Mouse (Mus musculus) WW6 (cell line): ENCODE results near the gene Fndc3b.

Experiments used
- DNase-seq: peaks from one replicate; pipeline ENCODE4 v3.0.0-alpha.2; 2013; ENCODE audit warnings: low read depth, low spot score

Fndc3b gene

GRCm38 (mm10) chr3:27670416-27670815, 40.7 kb downstream of the Fndc3b start:
- DNase-seq = no peak

- DNase-seq = no peak
These were observed 43.8 kb downstream of the Fndc3b start for GRCm38 (mm10) chr3:27667280-27667679.

GRCm38 (mm10) chr3:27665338-27665737, 45.8 kb downstream of the Fndc3b start:
- DNase-seq = peak; percentile 29

- no peak for DNase-seq
These were observed 47.9 kb downstream of the Fndc3b start for GRCm38 (mm10) chr3:27663221-27663620.

GRCm38 (mm10) chr3:27658198-27658763, 52.8 kb downstream of the Fndc3b start:
- DNase-seq = no peak

- peak; percentile 34 for DNase-seq
These were observed 54.2 kb downstream of the Fndc3b start for GRCm38 (mm10) chr3:27656764-27657390.

- no peak for DNase-seq
These were observed 55.4 kb downstream of the Fndc3b start for GRCm38 (mm10) chr3:27655673-27656072.

GRCm38 (mm10) chr3:27655042-27655441, 56.1 kb downstream of the Fndc3b start:
- DNase-seq = no peak

GRCm38 (mm10) chr3:27652451-27653011, 58.6 kb downstream of the Fndc3b start:
- no peak for DNase-seq

- no peak for DNase-seq
These were observed 59.4 kb downstream of the Fndc3b start for GRCm38 (mm10) chr3:27651731-27652130.

GRCm38 (mm10) chr3:27650083-27650482, 61.0 kb downstream of the Fndc3b start:
- DNase-seq = no peak

- DNase-seq = no peak
These were observed 61.8 kb downstream of the Fndc3b start for GRCm38 (mm10) chr3:27649316-27649715.

GRCm38 (mm10) chr3:27642381-27642780, 68.7 kb downstream of the Fndc3b start:
- no peak for DNase-seq

GRCm38 (mm10) chr3:27639701-27640100, 71.4 kb downstream of the Fndc3b start:
- no peak for DNase-seq

GRCm38 (mm10) chr3:27637046-27637661, 74.0 kb downstream of the Fndc3b start:
- DNase-seq = no peak

GRCm38 (mm10) chr3:27635776-27636175, 75.3 kb downstream of the Fndc3b start:
- DNase-seq = no peak

- no peak for DNase-seq
These were observed 78.2 kb downstream of the Fndc3b start for GRCm38 (mm10) chr3:27632880-27633279.

- no peak for DNase-seq
These were observed 80.0 kb downstream of the Fndc3b start for GRCm38 (mm10) chr3:27631112-27631511.

- no peak for DNase-seq
These were observed 81.4 kb downstream of the Fndc3b start for GRCm38 (mm10) chr3:27629716-27630115.

- no peak for DNase-seq
These were observed 84.8 kb downstream of the Fndc3b start for GRCm38 (mm10) chr3:27626301-27626700.

- no peak for DNase-seq
These were observed 85.5 kb downstream of the Fndc3b start for GRCm38 (mm10) chr3:27625592-27625985.

GRCm38 (mm10) chr3:27624974-27625591, 86.0 kb downstream of the Fndc3b start:
- no peak for DNase-seq
